Mouse (Mus musculus): Measurements from ENCODE around the gene Brix1. TPM values are rescaled to one million over a fixed set of nuclear protein-coding genes. Genes with fewer than 3 reads are reported as not detected.
A peak's percentile ranks its signal among the peaks of the same experiment; 100 is the strongest.

Gene Brix1
- total and polyA plus RNA-seq, 3 experiments, result 66.6 to 319 (median 72.9) TPM

- TF ChIP-seq ZKSCAN1 (IDR thresholded peaks at IDR 0.05; ENCODE audit: low read depth, low read length) (no peak), NELFE (IDR thresholded peaks at IDR 0.05; ENCODE audit: low read depth, low read length) (no peak), SIN3A (IDR thresholded peaks at IDR 0.05; ENCODE audit: low read length) (no peak; the same call in 1 of the 2 replicates), SMC3 (IDR thresholded peaks at IDR 0.05; ENCODE audit: low read depth, low read length) (no peak), JUND (IDR thresholded peaks at IDR 0.05; ENCODE audit: low read depth, low read length) (0 out of 2 replicates have a peak, but pooled peaks have one; percentile 22), RAD21 (IDR thresholded peaks at IDR 0.05; ENCODE audit: low read depth, low read length) (no peak), CHD1 (IDR thresholded peaks at IDR 0.05; ENCODE audit: low read depth, low read length) (no peak), USF2 (IDR thresholded peaks at IDR 0.05; ENCODE audit: borderline replicate concordance in 1 of 2, insufficient read depth in 1 of 2, low read depth in 1 of 2, low read length in 2 of 2) (no peak), TCF12 (IDR thresholded peaks at IDR 0.05; ENCODE audit: low read depth, low read length) (peak; percentile 76; the same call in 1 of the 2 replicates), MAFK (IDR thresholded peaks at IDR 0.05; ENCODE audit: borderline replicate concordance, low read depth, low read length) (no peak)
Observed at GRCm38 (mm10) chr15:10442275-10442674, 43.5 kb downstream of the Brix1 start (continued).

GRCm38 (mm10) chr15:10441493-10441892, 44.3 kb downstream of the Brix1 start:
- DNase-seq (ENCODE audit: low read depth, low spot score), result no peak
- H3K27ac ChIP-seq (ENCODE audit: control insufficient read depth, low read depth, low read length), result no peak overlapping the region
- no peaks in the 10 kb centered on the region for H3K79me2 ChIP-seq (ENCODE audit: control insufficient read depth, insufficient read depth, low read length, poor library complexity)
- H3K9me3 ChIP-seq (replicated peaks; ENCODE audit: insufficient read depth, low read length), result no peaks in the 10 kb centered on the region
- no peaks in the 10 kb centered on the region for H3K27me3 ChIP-seq (ENCODE audit: control insufficient read depth in 1 of 2, insufficient read depth in 2 of 2, low read length in 2 of 2)
- H3K36me3 ChIP-seq (ENCODE audit: control insufficient read depth in 1 of 2, insufficient read depth in 2 of 2, low read length in 2 of 2), result peaks cover 7 to 9% of the 10 kb centered on the region in 2 experiments
- no peak overlapping the region for H3K4me3 ChIP-seq (ENCODE audit: control insufficient read depth in 1 of 2, insufficient read depth in 1 of 2, low read depth in 2 of 2, low read length in 2 of 2)
- peaks cover 5% of the 10 kb centered on the region in 2 experiments for H3K4me1 ChIP-seq (ENCODE audit: control insufficient read depth in 1 of 2, insufficient read depth in 2 of 2, low read length in 2 of 2)
- H3K9ac ChIP-seq (ENCODE audit: control insufficient read depth, low read depth, low read length, poor library complexity, severe bottlenecking), result no peak overlapping the region
- TF ChIP-seq USF2 (IDR thresholded peaks at IDR 0.05; ENCODE audit: borderline replicate concordance in 1 of 2, insufficient read depth in 1 of 2, low read depth in 1 of 2, low read length in 2 of 2), result no peak
- TF ChIP-seq NELFE (IDR thresholded peaks at IDR 0.05; ENCODE audit: low read depth, low read length), result no peak
- no peak for TF ChIP-seq MEF2A (IDR thresholded peaks at IDR 0.05; ENCODE audit: extremely low read depth, insufficient replicate concordance, low read depth, low read length, poor library complexity, severe bottlenecking)
- no peak for TF ChIP-seq CHD1 (IDR thresholded peaks at IDR 0.05; ENCODE audit: low read depth, low read length)
- TF ChIP-seq JUND (IDR thresholded peaks at IDR 0.05; ENCODE audit: low read depth, low read length), result no peak
- TF ChIP-seq MAZ (IDR thresholded peaks at IDR 0.05; ENCODE audit: low read depth, low read length), result no peak
- TF ChIP-seq ZMIZ1 (IDR thresholded peaks at IDR 0.05; ENCODE audit: low read depth, low read length), result no peak
- no peak for TF ChIP-seq MYB (IDR thresholded peaks at IDR 0.05; ENCODE audit: low read depth, low read length)
- TF ChIP-seq POLR2AphosphoS5 (IDR thresholded peaks at IDR 0.05; ENCODE audit: borderline replicate concordance, low read depth, low read length), result no peak
- TF ChIP-seq ETS1 (IDR thresholded peaks at IDR 0.05; ENCODE audit: low read depth, low read length), result no peak
- TF ChIP-seq HCFC1 (IDR thresholded peaks at IDR 0.05; ENCODE audit: low read depth, low read length), result no peak
- no peak for TF ChIP-seq ELF1 (IDR thresholded peaks at IDR 0.05; ENCODE audit: low read depth, low read length)
- no peak for TF ChIP-seq UBTF (IDR thresholded peaks at IDR 0.05; ENCODE audit: borderline replicate concordance, insufficient read depth, low read depth, low read length)
- no peak for TF ChIP-seq RCOR1 (IDR thresholded peaks at IDR 0.05; ENCODE audit: low read depth, low read length)
- TF ChIP-seq TBP (IDR thresholded peaks at IDR 0.05; ENCODE audit: low read depth, low read length), result no peak
- no peak for TF ChIP-seq CHD2 (IDR thresholded peaks at IDR 0.05; ENCODE audit: low read length)
- no peak for TF ChIP-seq TCF12 (IDR thresholded peaks at IDR 0.05; ENCODE audit: low read depth, low read length)

All from MEL (cell line).